Mouse (Mus musculus): ENCODE data around the gene Lss. TPM values are rescaled to one million over a fixed set of nuclear protein-coding genes. Genes with fewer than 3 reads are reported as not detected.

Lss gene
- polyA plus RNA-seq, 1 experiment from 2014 or later: 61.2 TPM

- Histone ChIP-seq H3K27me3 (no peaks in the 10 kb centered on the region), H3K36me3 (no peaks in the 10 kb centered on the region), H3K27ac (replicated peaks) (no peak overlapping the region), H3K4me2 (replicated peaks) (no peak overlapping the region), H3K9ac (replicated peaks) (no peak overlapping the region), H3K4me1 (no peaks in the 10 kb centered on the region), H3K4me3 (no peak overlapping the region), H3K9me3 (no peaks in the 10 kb centered on the region; the same call in 1 of the 2 replicates)
- no peak for ATAC-seq (ENCODE audit: low FRiP score, low read depth)
- WGBS: 73% methylated on average over 2 of the region's 2 CpGs
Measured at GRCm38 (mm10) chr10:76571070-76571469, 39.7 kb downstream of the Lss start.

DNA sequence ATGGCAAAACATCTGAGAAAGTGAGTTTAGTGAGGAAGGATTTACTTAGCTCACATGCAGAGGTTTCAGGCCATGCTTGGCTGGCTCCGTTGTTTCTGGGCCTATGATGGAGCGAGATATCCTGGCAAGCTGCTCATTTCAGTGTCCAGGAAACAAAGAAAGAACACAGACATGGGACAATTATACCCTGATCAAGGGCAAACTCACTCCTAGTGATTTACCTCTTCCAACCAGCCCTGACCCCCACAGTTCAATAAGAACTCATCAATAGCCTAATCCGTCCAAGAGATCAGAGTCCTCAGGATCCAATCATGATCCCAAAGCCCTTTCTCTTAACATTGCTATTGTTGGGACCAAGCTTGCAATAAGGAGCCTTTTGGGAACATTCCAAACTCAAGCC is 40.8 kb downstream of the Lss start:
- Histone ChIP-seq H3K9ac (replicated peaks) (no peak overlapping the region), H3K4me3 (no peak overlapping the region), H3K4me1 (no peaks in the 10 kb centered on the region), H3K27ac (replicated peaks) (no peak overlapping the region), H3K9me3 (no peaks in the 10 kb centered on the region; the same call in 1 of the 2 replicates), H3K27me3 (no peaks in the 10 kb centered on the region), H3K36me3 (no peaks in the 10 kb centered on the region), H3K4me2 (replicated peaks) (no peak overlapping the region)
- WGBS: 35% methylated on average over 3 of the region's 3 CpGs
- ATAC-seq (ENCODE audit: low FRiP score, low read depth): no peak

DNA sequence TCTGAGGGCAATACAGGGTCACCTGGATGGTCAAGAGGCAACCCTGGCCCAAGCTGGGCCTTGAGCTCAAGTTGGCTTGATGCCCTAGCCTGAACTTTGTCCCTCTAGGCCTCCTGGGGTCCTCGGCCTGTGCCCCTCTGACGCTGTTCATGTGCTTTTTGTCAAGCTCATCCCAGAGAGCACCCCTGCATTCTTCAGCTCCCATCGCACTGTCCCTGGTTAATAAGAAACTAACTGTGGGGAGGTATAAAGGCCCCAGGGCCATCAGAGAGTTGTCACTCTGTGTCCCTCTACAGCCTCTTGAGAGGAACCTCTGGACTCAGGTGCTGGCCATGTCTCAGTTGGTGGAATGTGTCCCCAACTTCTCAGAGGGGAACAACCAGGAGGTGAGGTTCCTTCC is 44.0 kb downstream of the Lss start, which contains the start of gene Ftcd:
TSS of gene Ftcd (plus strand) at position 275 of the 400 bp plus-strand sequence.
- Histone ChIP-seq H3K27me3 (no peaks in the 10 kb centered on the region), H3K9me3 (no peaks in the 10 kb centered on the region; the same call in 1 of the 2 replicates), H3K9ac (replicated peaks) (no peak within 1 kb of the TSS), H3K36me3 (no peaks in the 10 kb centered on the region), H3K4me3 (no peak within 1 kb of the TSS), H3K4me2 (replicated peaks) (no peak within 1 kb of the TSS), H3K27ac (replicated peaks) (no peak within 1 kb of the TSS), H3K4me1 (no peaks in the 10 kb centered on the region)
- no peak for ATAC-seq (ENCODE audit: low FRiP score, low read depth)
- WGBS: 80% methylated on average over 3 of the region's 3 CpGs

DNA sequence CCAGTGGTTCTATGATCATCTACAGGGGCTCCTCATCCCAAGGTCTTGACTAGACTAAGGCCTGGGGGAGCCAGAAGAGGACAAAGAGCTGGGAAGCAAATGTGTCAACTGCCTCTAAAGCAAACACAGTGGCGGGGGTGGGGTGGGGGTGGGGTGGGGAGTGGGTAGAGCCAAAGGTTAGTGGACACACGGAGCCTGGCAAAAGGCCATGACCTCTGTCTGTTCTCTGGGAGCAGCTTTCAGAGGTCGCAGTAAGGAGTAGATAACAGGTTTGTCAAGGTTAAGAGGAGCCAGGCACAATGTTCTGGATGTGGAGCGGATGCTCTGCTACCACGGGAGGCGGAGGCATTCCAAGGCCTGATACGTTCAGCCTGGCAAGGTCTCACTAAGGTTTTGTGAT is 45.5 kb downstream of the Lss start:
- no peak overlapping the region for H3K27ac ChIP-seq (replicated peaks)
- H3K36me3 ChIP-seq: no peaks in the 10 kb centered on the region
- H3K9me3 ChIP-seq: no peaks in the 10 kb centered on the region
- no peak overlapping the region for H3K4me2 ChIP-seq (replicated peaks)
- no peak overlapping the region for H3K4me3 ChIP-seq
- H3K27me3 ChIP-seq: no peaks in the 10 kb centered on the region
- no peak for ATAC-seq (ENCODE audit: low FRiP score, low read depth)
- no peak overlapping the region for H3K9ac ChIP-seq (replicated peaks)
- 75% methylated on average over 7 of the region's 7 CpGs for WGBS
- H3K4me1 ChIP-seq: no peaks in the 10 kb centered on the region

DNA sequence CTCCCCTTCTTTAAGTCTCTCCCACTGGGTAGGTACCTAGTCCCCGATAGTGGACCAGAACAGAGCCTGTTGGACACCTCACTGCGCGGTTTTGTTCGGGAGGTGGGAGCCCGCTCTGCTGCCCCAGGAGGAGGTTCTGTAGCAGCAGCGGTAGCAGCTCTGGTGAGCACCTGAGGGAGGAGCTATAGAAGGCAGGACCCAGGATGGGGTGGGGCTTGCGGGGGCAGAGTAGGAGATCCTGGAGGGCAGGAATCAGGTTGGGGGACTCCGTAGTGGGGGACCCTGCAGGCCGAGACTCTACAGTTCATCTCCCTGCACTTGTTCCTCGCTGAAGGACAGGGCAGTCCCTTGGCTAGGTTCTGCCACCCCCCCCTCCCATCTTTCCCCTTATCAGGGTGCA is 52.8 kb downstream of the Lss start:
- Histone ChIP-seq H3K4me3 (no peak overlapping the region), H3K27ac (replicated peaks) (no peak overlapping the region), H3K4me1 (no peaks in the 10 kb centered on the region), H3K9me3 (no peaks in the 10 kb centered on the region), H3K36me3 (no peaks in the 10 kb centered on the region), H3K27me3 (no peaks in the 10 kb centered on the region; the same call in none of the 2 replicates), H3K4me2 (replicated peaks) (peak overlapping the region; percentile 33), H3K9ac (replicated peaks) (no peak overlapping the region)
- no peak for ATAC-seq (ENCODE audit: low FRiP score, low read depth)
- 15% methylated on average over 10 of the region's 10 CpGs for WGBS

- no peaks in the 10 kb centered on the region for H3K9me3 ChIP-seq
- no peak for ATAC-seq (ENCODE audit: low FRiP score, low read depth)
- H3K36me3 ChIP-seq: no peaks in the 10 kb centered on the region
- 63% methylated on average over 1 of the region's 1 CpGs for WGBS
- H3K9ac ChIP-seq (replicated peaks): no peak overlapping the region
- no peak overlapping the region for H3K4me2 ChIP-seq (replicated peaks)
- no peaks in the 10 kb centered on the region; the same call in none of the 2 replicates for H3K27me3 ChIP-seq
- H3K4me1 ChIP-seq: no peaks in the 10 kb centered on the region
- H3K4me3 ChIP-seq: no peak overlapping the region
- no peak overlapping the region for H3K27ac ChIP-seq (replicated peaks)
Measured at GRCm38 (mm10) chr10:76586190-76586589, 54.8 kb downstream of the Lss start.

DNA sequence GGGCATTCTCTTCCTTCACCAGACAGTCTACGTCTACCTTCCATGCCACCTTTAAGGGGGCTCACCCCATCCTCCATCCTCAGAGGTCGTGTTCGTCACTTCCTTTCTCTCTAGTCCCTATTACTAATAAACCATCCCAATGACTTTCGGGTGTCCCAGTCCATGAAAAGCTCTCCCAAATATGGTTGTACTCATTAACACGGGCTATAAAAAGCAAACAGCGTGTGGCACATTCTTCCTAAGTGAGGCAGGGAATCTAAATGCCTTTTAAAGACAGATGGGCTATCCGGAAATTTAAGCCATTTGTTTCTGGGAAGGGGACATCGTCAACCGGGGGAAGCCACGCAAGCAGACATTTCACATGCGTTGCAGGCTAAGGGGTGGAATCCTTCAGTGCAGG is 58.8 kb downstream of the Lss start:
- H3K4me2 ChIP-seq (replicated peaks): no peak overlapping the region
- H3K4me3 ChIP-seq: no peak overlapping the region
- H3K9me3 ChIP-seq: no peaks in the 10 kb centered on the region
- no peaks in the 10 kb centered on the region for H3K36me3 ChIP-seq
- H3K27me3 ChIP-seq: no peaks in the 10 kb centered on the region
- no peak for ATAC-seq (ENCODE audit: low FRiP score, low read depth)
- H3K4me1 ChIP-seq: no peaks in the 10 kb centered on the region
- no peak overlapping the region for H3K9ac ChIP-seq (replicated peaks)
- 89% methylated on average over 11 of the region's 11 CpGs for WGBS
- H3K27ac ChIP-seq (replicated peaks): no peak overlapping the region

DNA sequence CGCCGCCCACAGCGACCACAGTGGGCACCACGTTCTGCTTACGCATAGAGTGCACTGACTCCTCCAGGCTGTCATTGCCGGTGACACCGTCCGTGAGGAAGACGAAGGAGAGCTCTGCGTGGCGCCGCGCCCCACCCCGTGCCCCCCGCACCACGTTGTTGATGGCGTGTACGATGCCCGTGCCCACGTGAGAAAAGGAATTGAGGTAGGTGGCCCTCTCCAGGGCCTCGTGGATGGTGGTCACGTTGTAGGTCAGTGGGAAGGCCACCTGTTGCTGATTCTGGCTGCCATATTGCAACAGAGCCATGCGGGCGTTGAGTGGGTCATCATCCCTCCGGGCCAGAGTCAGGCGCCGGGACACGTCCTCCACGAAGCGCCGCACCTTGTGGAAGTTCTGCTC is 65.0 kb downstream of the Lss start:
- Histone ChIP-seq H3K27ac (replicated peaks) (no peak overlapping the region), H3K4me2 (replicated peaks) (no peak overlapping the region), H3K27me3 (peaks cover 6% of the 10 kb centered on the region; the same call in 1 of the 2 replicates), H3K4me3 (no peak overlapping the region), H3K9me3 (no peaks in the 10 kb centered on the region), H3K4me1 (no peaks in the 10 kb centered on the region), H3K9ac (replicated peaks) (no peak overlapping the region), H3K36me3 (no peaks in the 10 kb centered on the region)
- WGBS: 93% methylated on average over 31 of the region's 31 CpGs
- ATAC-seq (ENCODE audit: low FRiP score, low read depth): no peak

- Histone ChIP-seq H3K4me1 (no peaks in the 10 kb centered on the region), H3K36me3 (no peaks in the 10 kb centered on the region), H3K9me3 (no peaks in the 10 kb centered on the region), H3K27ac (replicated peaks) (no peak overlapping the region), H3K9ac (replicated peaks) (no peak overlapping the region), H3K4me3 (no peak overlapping the region), H3K4me2 (replicated peaks) (no peak overlapping the region), H3K27me3 (peaks cover 6% of the 10 kb centered on the region; the same call in 1 of the 2 replicates)
- 85% methylated on average over 3 of the region's 3 CpGs for WGBS
- ATAC-seq (ENCODE audit: low FRiP score, low read depth): no peak
Measured at GRCm38 (mm10) chr10:76602690-76603089, 71.3 kb downstream of the Lss start.

Other genes with a start within 250 kb of the Lss start
- gene Dip2a, start 186.3 kb upstream of the Lss start, polyA plus RNA-seq (2016; fragmentation: Nextera tagmentation; extraction: Ambion mirVana): 13.5 and 15.6 TPM in 2 replicates
- not detected in 2 replicates for gene AC141477.1, start 91.1 kb upstream of the Lss start, polyA plus RNA-seq (2016; fragmentation: Nextera tagmentation; extraction: Ambion mirVana)
- 18.3 and 19.7 TPM in 2 replicates for gene Pcnt, start 88.8 kb upstream of the Lss start, polyA plus RNA-seq (2016; fragmentation: Nextera tagmentation; extraction: Ambion mirVana)
- gene 2610028H24Rik, start 82.5 kb upstream of the Lss start, polyA plus RNA-seq (2016; fragmentation: Nextera tagmentation; extraction: Ambion mirVana): not detected in 2 replicates
- gene Mcm3ap, start 62.7 kb upstream of the Lss start, polyA plus RNA-seq (2016; fragmentation: Nextera tagmentation; extraction: Ambion mirVana): 81.7 and 86.9 TPM in 2 replicates
- 9.2 and 9.3 TPM in 2 replicates for gene Ybey, start 62.5 kb upstream of the Lss start, polyA plus RNA-seq (2016; fragmentation: Nextera tagmentation; extraction: Ambion mirVana)
- 0.41 TPM in 1 of 2 replicates, not detected in the other for gene Spatc1l, start 30.7 kb downstream of the Lss start, polyA plus RNA-seq (2016; fragmentation: Nextera tagmentation; extraction: Ambion mirVana)
- not detected in 2 replicates for gene Ftcd, start 44.1 kb downstream of the Lss start, polyA plus RNA-seq (2016; fragmentation: Nextera tagmentation; extraction: Ambion mirVana)
- 31.7 and 40.1 TPM in 2 replicates for gene Col6a2, start 92.0 kb downstream of the Lss start, polyA plus RNA-seq (2016; fragmentation: Nextera tagmentation; extraction: Ambion mirVana)
- 25.8 and 33.3 TPM in 2 replicates for gene Col6a1, start 194.6 kb downstream of the Lss start, polyA plus RNA-seq (2016; fragmentation: Nextera tagmentation; extraction: Ambion mirVana)